Mouse (Mus musculus) gastrocnemius, adult 8-10 months (tissue): Measurements from ENCODE around the gene Acsl3. TPM values are rescaled to one million over a fixed set of nuclear protein-coding genes. Genes with fewer than 3 reads are reported as not detected.
A peak's percentile ranks its signal among the peaks of the same experiment; 100 is the strongest.

ENCODE experiments used
- DNase-seq, 2 experiments: peaks; one replicate each; pipeline ENCODE4 v3.0.0; 2022; ENCODE audit warnings: low spot score in 2 of 2
- total RNA-seq, 4 experiments: library from RNA; stranded (reverse); gene quantifications; 2 replicates each; pipeline ENCODE4 v1.2.4; 2022

Acsl3 gene
- total RNA-seq, 4 experiments from 2014 or later, result 6.1 to 23.4 (median 9.1) TPM

DNA sequence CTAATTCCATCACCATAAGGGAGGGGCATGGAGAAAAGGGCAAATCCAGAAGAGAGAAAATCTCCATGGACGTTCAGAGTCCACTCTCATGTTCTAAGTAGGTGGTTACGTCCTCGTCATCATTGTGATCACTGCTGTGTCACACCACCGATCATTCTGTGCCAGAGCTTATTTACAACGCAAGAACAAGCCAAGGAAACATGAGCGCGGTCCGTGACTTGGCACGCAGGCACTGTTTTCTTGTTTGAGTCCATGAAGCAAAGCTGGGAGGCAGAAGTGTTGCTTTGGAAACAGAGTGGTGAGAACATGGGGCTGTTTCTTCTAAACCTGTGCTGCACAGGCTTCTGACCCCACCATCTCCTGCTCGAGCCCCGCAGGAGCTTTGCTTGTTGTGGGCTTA lies 83.1 kb downstream of the Acsl3 start:
- DNase-seq, result peak; percentile 12 to 27

DNA sequence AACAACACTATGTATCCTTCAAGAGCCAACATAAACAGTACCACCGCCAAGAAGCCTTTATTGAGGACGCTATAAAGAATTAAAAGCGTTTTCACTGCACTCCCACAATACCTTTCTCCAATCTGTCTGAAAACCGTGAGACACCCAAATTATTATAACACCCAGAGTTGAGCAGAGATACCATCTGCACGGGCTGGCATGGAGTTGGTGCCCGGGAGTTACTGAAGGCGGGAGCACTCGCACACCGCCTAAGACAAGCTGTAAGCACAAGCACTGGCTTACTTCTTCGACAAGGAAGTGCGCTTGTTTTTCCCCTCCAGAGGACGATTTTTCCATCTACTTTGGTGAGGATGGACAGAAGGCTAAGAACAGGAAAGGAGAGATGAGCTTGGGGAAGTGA lies 84.6 kb downstream of the Acsl3 start:
- no peak for DNase-seq

DNA sequence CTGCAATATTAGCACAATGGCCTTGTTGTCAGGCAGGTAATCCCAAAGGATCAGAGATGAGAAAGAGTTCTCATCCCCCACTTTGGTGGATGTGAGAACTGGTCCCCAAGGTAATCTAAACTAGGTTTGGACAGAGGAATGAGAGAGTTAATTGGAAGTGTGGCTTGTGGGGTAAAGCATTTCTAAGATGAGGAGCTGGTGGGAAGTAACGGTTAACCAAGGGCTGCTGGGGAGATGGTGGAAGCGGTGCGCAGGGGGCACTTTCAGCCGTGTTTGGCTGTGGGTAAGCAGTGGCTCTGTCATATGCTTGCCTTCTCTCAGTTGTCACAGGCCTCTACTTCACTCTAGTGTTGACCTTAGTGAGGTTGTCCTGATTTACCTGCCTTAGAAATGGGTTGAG lies 85.7 kb downstream of the Acsl3 start:
- no peak for DNase-seq

DNA sequence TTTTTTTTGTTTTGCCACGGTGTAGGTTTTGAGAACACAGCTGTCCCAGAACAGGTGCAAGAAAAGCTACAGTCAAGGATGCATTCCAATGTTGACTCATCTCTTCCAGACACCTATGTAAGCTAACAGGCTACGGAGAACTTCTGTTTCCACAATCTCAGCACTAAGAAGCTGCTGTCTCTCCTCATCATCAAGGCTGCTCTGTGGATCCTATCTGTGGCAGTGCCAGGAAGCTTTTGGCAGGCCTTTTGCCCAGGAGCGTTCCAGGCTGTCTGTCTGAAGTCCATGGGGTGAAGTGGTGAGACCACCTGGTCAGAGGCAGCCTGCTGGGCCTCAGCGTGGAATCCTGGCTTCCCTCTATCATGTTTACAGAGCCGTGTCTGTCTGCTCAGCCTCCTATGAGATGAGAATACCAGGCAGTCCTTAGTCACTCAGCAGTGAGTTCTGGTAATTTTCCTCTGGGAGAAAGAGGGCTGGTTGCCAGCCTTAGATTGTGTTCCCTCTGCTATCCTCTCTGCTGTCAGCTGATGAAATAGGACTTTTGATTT lies 87.7 kb downstream of the Acsl3 start:
- peak in 1 of 2 experiments; percentile 30 for DNase-seq

Other genes starting within 250 kb of the Acsl3 start
- 10 to 100 TPM; 57.1 to 63.6 (median 58.9) TPM for gene Farsb, start 168.9 kb upstream of the Acsl3 start, total RNA-seq
- gene Mogat1, start 146.8 kb upstream of the Acsl3 start, total RNA-seq, result under 1 TPM in 1 of 4 experiments, not detected in 3; 0.67 TPM
- gene BC035947, start 145.7 kb upstream of the Acsl3 start, total RNA-seq, result under 1 TPM in 1 of 4 experiments, not detected in 3; 0.09 TPM
- gene Utp14b, start 213 bp downstream of the Acsl3 start, total RNA-seq, result 1 to 10 TPM in 1 of 4 experiments, under 1 TPM in 3; 0.80 to 2.5 (median 0.91) TPM
- gene Kcne4, start 158.9 kb downstream of the Acsl3 start, total RNA-seq, result under 1 TPM; 0.46 to 0.91 (median 0.71) TPM